Mouse (Mus musculus): ENCODE data around the gene Fes.

The Fes gene

GRCm38 (mm10) chr7:80374280-80374679 lies 13.5 kb downstream of the Fes start:
- DNase-seq, result no peak

DNA sequence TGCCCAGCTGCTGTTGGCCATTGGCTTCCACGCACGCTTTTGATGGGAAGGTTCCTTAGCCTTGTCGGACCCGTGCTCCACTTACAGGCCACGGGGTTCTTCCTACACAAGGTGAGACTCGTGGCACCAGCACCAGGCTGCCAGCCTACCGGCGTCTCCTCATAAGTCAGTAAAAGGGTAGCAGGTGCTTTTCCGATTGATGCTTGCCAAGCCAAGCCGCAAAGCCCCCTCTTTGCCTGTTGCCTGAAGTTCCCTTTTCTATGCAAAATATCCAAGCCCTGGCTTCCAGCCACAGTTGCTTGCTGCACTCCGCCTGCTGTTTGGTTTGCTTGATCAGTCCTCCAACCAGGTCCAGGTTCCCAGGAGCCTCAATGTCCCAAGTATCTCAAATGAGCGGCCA lies 13.9 kb downstream of the Fes start:
- DNase-seq, result no peak

- no peak for DNase-seq
Observed at GRCm38 (mm10) chr7:80373352-80373751, 14.4 kb downstream of the Fes start.

DNA sequence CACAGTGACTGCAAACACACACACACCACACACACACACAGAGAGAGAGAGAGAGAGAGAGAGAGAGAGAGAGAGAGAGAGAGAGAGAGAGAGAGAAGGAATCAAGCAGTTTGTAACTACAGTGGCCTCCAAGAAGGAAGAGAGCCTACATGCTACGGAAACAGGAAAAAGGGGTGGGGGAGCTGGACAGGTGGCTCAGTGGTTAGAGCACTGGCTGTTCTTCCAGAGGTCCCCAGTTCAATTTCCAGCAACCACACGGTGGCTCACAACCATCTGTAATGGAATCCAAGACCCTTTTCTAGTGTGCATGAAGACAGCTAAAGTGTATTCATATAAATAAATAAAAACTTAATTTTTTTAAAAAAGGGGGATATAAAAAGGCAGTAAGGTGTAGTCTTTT lies 15.1 kb downstream of the Fes start:
- DNase-seq, result no peak

GRCm38 (mm10) chr7:80372166-80372565 lies 15.6 kb downstream of the Fes start:
- DNase-seq, result no peak

- DNase-seq, result peak; percentile 85
Observed at GRCm38 (mm10) chr7:80371041-80371751, 16.6 kb downstream of the Fes start, which contains the start of gene Man2a2. Gene Man2a2, minus strand, starts transcription at chr7:80371375.

DNA sequence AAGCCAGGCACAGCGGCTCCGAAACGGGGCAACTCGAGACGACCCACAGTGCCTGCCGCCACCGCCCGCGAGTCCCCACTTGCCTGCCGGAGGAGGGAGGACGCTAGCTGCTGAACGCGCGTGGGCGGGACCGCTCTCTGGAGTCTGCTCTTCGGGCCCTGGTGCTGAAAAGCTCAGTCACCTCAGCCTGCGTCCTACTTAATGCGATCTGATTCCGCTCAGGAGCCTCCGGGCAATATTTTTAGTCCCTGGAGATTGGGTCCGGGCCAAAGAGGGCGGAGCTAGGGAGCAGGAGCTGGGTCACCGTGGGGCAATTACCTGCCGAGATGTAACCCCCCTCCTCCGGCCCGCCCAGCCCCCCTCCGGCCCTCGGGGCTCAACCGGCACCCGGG lies 17.1 kb downstream of the Fes start:
- DNase-seq, result peak; percentile 77

- no peak for DNase-seq
Observed at GRCm38 (mm10) chr7:80369967-80370431, 17.7 kb downstream of the Fes start.

- DNase-seq, result no peak
Observed at GRCm38 (mm10) chr7:80369461-80369860, 18.3 kb downstream of the Fes start.

DNA sequence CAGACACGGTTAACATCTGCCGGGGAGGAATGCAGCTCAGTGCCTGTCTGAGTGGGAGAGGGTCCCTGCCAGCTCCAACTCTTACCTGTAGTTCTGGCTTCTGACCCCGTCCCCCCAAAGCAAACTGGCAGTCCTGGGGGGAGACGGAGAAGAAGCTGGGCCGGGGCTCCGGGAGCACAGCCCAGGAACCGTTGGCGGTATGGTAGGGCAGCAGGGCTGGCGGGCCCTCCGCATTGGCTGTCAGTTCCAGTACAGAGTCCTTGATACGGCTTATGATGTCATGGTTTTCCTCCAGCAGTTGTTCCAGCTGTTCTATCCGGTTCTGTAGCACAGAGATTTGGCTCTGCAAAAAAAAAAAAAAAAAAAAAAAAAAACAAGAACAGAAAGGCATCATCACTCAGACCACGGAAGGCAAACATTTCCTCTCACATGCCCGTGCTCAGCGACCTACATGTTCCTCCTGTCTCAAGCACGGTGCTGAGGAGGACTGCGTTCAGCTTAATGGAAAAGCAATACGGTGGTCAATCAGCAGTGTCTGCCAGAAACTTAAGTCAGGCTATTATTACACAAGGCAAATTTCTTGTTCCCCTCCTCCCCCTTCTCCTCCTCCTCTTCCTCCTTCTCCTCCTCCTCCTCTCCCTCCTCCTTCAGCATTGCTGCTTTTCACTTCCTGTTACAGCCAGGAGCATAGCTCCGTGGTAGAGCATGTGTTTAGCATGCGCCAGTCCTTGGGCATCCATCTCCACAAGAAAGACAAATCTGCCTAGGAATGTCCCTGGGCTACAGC lies 18.9 kb downstream of the Fes start:
- DNase-seq, result no peak

- no peak for DNase-seq
Observed at GRCm38 (mm10) chr7:80368009-80368408, 19.7 kb downstream of the Fes start.

- no peak for DNase-seq
Observed at GRCm38 (mm10) chr7:80367232-80367631, 20.5 kb downstream of the Fes start.

- DNase-seq, result no peak
Observed at GRCm38 (mm10) chr7:80365759-80366158, 22.0 kb downstream of the Fes start.

- DNase-seq, result no peak
Observed at GRCm38 (mm10) chr7:80360435-80360834, 27.3 kb downstream of the Fes start.

- no peak for DNase-seq
Observed at GRCm38 (mm10) chr7:80358039-80358438, 29.7 kb downstream of the Fes start.

- no peak for DNase-seq
Observed at GRCm38 (mm10) chr7:80357156-80357555, 30.6 kb downstream of the Fes start.

GRCm38 (mm10) chr7:80356351-80356750 lies 31.4 kb downstream of the Fes start:
- no peak for DNase-seq

- no peak for DNase-seq
Observed at GRCm38 (mm10) chr7:80352920-80353319, 34.8 kb downstream of the Fes start.

DNA sequence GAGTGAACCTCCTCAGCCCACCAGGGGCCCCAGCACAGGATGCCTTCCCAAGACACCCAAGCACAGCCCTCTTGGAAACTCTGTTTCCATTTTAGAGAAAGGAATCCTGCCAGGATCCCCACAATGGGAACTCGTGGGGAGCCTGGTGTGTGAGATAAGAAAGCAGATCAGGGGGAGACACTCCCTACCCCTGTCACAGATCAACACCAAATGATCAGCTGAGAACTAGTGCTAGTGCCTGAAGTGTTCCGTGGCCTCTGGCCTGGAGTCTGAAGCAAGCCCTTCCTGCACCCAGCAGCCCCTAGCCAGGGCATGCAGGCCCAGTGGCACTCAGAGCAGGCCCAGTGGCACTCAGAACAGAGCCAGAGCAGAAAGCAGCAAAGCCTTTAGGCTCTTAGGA lies 36.9 kb downstream of the Fes start:
- DNase-seq, result no peak

GRCm38 (mm10) chr7:80347670-80348586 lies 39.8 kb downstream of the Fes start:
- DNase-seq, result no peak

DNA sequence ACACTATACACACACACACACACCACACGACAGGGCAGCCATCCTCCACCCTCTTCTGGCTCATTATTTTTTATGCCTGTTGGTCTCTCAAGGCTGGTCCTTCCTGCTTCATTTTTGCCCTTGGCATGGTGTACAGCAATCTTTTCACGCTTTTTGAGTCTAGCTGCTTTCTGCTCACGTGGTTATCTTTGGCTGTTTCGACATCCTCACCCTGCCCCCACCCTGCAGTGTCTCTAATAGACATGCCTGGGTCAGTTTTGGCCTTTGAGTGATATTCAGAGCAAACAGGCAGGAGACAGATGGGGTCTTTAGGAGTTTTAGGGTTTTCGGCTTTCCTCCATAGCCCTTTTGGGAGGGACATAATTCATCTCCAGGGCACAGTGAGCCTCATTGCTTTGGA lies 40.9 kb downstream of the Fes start:
- DNase-seq, result no peak

DNA sequence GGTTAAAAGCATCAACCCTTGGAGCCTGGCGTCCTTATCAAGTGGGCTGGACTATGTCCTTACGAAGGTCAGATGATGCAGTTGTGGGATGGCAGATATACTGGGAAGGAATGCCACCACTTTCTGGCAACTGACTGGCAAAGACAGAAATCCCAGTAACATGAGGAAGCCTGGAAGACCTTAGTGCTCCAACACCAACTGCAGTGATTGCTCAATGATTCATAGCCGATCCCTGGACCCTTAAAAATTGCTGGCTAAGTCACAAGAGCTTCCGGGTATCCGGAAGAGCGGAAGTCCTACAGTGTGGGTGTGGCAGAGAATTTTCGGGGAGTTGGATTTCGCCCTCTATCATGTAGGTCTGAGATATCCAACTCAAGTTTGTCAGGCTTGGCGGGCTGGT lies 41.6 kb downstream of the Fes start:
- no peak for DNase-seq
